Mouse (Mus musculus): Measurements from ENCODE around the gene Krtap31-2.

The Krtap31-2 gene

GRCm38 (mm10) chr11:99935991-99936390, at the start of gene Krtap31-2:
Krtap31-2 (plus strand) TSS chr11:99936291.
- no peak for DNase-seq

- no peak for DNase-seq
These were observed 28.5 kb upstream of the Krtap31-2 start, which contains the start of gene Krtap31-1 for GRCm38 (mm10) chr11:99907620-99908019. Krtap31-1 (plus strand) TSS chr11:99907920.

GRCm38 (mm10) chr11:99914451-99914850, 21.6 kb upstream of the Krtap31-2 start, which contains the start of gene Gm11565:
Gm11565 (plus strand) TSS chr11:99914751.
- DNase-seq, result no peak

GRCm38 (mm10) chr11:99937751-99938264, 1.7 kb downstream of the Krtap31-2 start:
- no peak for DNase-seq

GRCm38 (mm10) chr11:99948175-99948574, 12.1 kb downstream of the Krtap31-2 start, which contains the start of gene Krtap9-5:
Krtap9-5 (plus strand) TSS chr11:99948475.
- no peak for DNase-seq

- DNase-seq, result no peak
These were observed 28.1 kb downstream of the Krtap31-2 start for GRCm38 (mm10) chr11:99964213-99964612.

GRCm38 (mm10) chr11:99965961-99966360, 29.9 kb downstream of the Krtap31-2 start:
- no peak for DNase-seq

GRCm38 (mm10) chr11:99978953-99979352, 42.9 kb downstream of the Krtap31-2 start, which contains the start of gene Krtap29-1:
Krtap29-1 (minus strand) TSS chr11:99979053.
- DNase-seq, result no peak

- no peak for DNase-seq
These were observed 46.6 kb downstream of the Krtap31-2 start for GRCm38 (mm10) chr11:99982731-99983130.

- no peak for DNase-seq
These were observed 47.4 kb downstream of the Krtap31-2 start for GRCm38 (mm10) chr11:99983442-99983841.

GRCm38 (mm10) chr11:99985291-99986092, 49.4 kb downstream of the Krtap31-2 start:
- DNase-seq, result no peak

GRCm38 (mm10) chr11:99986180-99986647, 50.1 kb downstream of the Krtap31-2 start, which contains the start of gene Krtap16-1:
Krtap16-1 (minus strand) TSS chr11:99986597.
- DNase-seq, result no peak

Measured in lung, postnatal 14 days (tissue).